Mouse (Mus musculus): Measurements from ENCODE around the gene Arhgef17.
A peak's percentile ranks its signal among the peaks of the same experiment; 100 is the strongest.
"Not testable (repeated sequence)": the region's sequence is repeated elsewhere in the genome, so short reads cannot be mapped to it uniquely, and the experiment has no call there.

Gene Arhgef17

GRCm38 (mm10) chr7:100871892-100872291 lies 60.0 kb downstream of the Arhgef17 start:
- peak; percentile 34 to 35 for DNase-seq

GRCm38 (mm10) chr7:100871355-100871754 lies 60.6 kb downstream of the Arhgef17 start:
- no peak for DNase-seq

- no peak for DNase-seq
These were observed 61.9 kb downstream of the Arhgef17 start for GRCm38 (mm10) chr7:100869877-100870629.

DNA sequence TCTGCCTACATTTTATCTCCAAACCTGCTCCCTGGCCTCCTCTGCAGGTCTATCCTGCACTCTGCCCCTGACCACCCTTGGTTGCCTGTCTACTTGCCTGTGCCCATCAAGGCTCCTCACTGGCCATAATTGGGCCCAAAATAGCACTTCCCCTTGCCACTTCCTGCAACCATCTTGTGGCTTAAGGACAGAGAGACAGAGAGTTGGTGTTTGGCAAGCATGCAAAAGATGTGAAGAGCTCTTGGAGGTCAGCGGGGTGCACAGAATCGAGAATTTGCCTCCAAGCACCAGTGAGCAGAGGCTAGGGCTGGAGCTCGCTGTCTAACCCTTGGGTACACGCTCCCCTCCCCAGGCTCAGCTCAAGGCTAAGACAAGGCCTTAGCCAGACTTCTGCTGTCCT lies 63.4 kb downstream of the Arhgef17 start:
- no peak for DNase-seq

GRCm38 (mm10) chr7:100867561-100867960 lies 64.3 kb downstream of the Arhgef17 start:
- DNase-seq, result no peak

DNA sequence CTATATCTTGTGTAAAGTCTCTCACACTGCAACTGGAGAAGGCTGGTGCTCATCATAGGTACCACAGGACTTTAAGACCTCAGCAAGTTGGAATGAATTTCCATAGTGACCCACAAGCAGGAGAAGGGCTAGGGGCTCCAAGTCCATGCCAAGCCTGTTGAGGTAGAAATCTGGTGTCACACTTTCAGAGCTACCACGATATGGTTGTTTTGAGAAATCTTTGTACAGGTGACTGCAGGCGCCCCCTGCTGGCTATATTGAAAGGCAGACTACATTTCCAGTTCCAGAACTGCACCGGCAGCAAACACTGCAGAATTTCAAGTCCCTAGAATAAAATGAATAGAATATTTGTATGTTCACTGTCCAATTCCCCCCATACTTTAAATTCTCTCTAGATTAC lies 65.2 kb downstream of the Arhgef17 start:
- DNase-seq, result peak; percentile 49 to 76

- peak; percentile 83 to 91 for DNase-seq
These were observed 68.9 kb downstream of the Arhgef17 start, which contains the start of gene Relt for GRCm38 (mm10) chr7:100862828-100863638. TSS of gene Relt (minus strand) at chr7:100863446.

DNA sequence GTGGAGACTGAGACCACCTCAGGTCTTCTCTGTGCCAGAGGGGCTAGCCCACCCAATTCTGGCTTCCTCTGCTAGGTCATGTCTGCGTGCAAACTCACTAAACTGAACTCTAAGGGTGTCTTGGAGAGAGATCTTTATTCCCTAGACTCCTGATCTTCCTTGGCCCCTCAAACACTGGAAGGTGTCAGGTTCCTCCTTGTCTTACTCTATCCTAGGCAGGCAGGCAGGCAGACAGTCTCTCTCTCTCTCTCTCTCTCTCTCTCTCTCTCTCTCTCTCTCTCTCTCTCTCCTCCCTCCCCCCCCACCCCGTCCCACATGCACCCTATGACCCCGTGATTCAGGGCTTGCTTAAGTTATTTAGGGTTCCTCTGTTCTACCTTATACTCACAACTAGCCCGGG lies 69.6 kb downstream of the Arhgef17 start:
- DNase-seq, result no peak

DNA sequence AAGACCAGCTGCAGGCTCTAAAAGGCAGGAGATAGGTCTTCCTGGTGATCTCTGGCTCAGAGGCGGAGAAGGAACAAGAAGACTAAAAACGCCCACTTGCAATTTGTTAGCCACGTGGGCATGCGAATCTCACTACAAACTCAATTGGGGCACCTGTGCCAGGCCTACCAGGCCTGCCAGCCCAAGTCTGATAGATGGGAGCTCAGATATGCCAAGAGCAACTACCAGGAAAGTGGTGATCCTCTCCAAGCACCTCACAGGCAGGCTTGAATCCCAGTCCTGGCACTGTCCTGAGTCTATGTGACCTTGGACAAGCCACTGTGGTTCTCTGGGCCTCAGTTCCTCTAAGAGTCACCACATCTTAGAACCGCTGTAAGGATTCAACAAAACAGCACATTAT lies 70.7 kb downstream of the Arhgef17 start:
- no peak for DNase-seq

GRCm38 (mm10) chr7:100860450-100860849 lies 71.5 kb downstream of the Arhgef17 start:
- DNase-seq, result no peak

- no peak for DNase-seq
These were observed 75.9 kb downstream of the Arhgef17 start for GRCm38 (mm10) chr7:100855795-100856573.

- DNase-seq, result no peak
These were observed 76.6 kb downstream of the Arhgef17 start for GRCm38 (mm10) chr7:100855300-100855699.

DNA sequence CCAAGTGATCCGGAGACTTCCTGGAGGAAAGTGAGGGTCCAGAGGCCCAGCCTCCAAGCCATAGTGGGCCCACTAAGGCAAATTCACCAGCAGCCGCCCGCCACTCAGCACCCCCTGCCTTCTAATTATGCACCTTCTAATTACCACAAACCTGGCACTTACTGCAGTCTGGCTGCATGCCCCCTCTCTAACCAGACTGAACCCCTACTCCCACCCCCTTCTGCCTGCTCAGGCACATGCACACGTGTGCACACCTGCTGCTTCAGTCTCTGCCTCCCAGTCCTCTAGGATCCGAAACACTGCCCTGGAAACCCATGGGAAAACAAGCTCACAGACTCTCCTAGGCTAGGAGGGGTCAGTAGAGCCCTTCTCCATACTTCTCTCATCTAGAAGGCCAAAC lies 77.0 kb downstream of the Arhgef17 start:
- no peak for DNase-seq

DNA sequence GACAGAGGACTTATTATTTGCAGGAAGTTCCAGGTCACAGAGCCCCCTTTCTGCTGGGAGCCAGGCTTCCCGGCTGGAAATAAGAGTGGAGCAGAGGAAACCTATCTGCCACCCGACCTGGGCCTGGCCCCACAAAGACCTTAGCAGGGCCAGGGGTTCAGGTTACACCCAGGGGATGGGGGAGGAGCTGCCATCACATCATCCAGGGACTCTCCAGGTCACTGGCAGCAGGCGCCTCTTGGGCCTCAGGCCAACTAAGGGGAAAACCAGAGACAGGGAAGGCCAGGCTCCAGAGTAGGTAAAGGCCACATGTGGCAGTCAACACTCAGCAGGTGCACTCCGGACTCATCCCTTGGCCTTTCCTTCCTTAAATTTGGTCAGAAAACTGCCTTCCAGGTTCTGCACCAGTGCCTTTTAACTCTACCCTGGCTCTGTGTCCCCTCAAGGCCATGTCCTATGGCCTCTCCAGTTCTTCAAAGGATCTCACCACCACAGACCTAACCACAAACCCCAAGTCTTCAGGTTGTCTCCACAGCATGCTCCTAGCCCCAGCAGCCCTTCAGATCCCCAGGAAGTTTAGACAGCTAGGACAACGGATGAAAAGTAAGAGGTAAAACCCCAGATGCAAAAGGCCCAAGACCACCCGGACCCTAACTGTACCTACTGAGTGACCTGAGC lies 77.6 kb downstream of the Arhgef17 start:
- DNase-seq, result no peak

- DNase-seq, result no peak
These were observed 78.5 kb downstream of the Arhgef17 start for GRCm38 (mm10) chr7:100853396-100853795.

DNA sequence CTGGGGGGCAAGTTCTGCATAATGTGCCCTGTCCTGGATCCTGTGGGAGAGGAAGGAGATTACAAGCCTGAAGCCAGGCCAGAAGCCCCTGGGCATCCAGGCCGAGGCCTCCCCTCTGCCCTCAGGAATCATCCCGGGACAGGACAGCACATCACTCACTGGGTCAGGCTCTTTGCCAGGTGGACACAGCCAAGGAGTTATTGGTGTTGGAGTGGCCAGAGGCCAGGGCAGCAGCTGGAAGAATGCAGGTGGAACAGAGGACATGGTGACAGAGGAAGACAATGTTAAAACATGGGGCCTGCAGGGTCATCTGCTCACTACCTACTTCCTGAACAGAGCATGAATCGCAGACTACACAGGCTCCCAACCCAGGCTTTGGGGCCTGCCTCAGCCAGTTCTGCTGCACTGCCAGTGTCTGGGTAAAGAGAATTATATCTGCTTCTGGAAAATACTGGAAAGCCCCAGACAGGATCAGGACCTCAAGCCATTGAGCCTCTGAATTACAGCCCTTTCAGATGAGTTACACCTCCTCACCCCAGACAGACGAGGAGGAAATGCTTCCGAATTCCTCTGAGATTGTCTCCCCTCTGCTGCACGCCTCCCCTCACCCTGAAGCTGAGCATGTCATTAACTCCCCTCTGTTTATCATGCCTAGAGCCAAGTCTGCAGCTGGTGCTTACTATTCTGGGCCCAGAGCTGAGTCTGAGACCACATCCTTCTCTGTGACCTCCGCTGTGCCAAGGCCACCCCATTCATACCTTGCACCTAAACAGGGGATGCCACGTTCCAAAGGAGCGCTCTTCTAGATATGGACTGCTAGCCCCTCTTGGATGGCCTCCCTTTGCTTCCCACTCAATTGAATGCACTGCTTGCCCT lies 80.2 kb downstream of the Arhgef17 start:
- no peak for DNase-seq

DNA sequence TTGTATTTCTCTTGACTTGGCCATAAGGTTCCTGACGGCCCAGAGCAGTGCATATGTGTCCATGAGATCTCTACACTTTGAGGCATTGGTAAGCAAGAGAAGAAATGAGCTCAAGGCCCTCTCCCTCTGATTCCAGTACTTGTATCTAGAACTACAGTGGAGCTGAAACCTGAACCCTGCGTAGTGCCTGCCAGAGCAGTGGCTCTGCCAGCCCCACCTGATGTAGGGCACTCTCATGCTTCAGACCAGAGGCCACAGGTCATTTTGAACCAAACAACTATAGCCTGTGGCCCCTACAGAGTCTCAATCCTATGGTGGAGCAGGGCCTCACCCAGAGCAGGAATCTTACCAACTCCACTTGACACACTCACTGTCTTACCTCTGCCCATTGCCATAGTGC lies 82.4 kb downstream of the Arhgef17 start:
- no peak for DNase-seq

DNA sequence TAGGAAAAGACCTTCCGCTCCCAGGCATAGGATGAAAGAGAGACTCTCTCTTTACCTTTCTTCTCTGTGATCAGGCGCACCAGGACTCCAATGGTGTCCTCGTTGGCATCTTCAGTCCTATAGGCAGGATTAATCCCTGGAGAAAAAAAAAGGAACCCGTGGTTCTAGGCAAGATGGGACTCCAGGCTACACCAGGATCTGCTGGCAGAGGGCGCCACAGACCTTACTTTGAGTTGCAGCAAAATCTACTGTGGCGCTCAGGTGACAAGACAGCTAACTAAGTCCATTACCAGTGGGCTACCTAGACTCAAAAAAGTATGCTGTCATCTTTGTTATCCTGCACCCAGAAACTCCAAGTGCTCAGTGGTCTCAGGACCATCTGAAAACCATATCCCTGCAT lies 83.2 kb downstream of the Arhgef17 start:
- peak; percentile 48 to 81 for DNase-seq

DNA sequence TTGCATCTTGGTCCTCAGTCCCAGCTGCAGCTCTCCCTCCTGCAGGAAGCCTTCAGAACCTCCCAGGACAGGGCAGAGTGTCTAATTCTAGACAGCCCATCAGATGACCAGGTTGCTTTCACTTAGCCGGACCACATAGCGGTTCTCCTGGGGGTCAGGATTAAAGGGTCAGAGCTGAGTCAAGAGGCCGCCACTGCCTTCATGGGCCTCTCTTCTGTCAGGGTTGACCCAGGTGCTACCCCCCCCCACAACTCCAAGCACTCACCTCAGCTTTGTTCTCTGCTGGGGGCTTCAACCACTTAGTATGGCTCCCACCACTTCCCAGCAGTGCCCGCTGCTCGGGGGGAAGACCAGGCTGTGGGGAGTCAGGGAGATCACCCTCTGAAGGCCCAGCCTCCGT lies 84.8 kb downstream of the Arhgef17 start:
- DNase-seq, result no peak

GRCm38 (mm10) chr7:100846033-100846432 lies 85.9 kb downstream of the Arhgef17 start:
- not testable (repeated sequence) for DNase-seq

DNA sequence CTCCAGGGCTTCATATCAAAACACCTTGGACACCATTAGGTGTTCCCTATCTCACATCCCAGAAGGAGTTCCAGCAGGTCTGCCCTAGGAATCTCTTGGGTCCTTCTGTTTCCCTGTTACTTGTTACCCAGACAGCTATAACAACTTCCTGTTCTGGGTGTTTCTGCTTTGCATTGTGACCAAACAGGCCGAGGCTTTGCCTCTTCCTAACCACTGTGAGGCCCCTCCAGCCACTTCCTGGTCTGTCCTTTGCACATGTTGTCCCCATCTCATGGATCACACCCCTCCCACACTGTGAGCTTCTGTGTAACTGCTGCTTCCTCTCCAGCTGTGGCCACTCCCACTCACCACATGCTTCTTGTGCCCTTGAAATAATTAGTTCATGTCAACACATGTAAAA lies 86.5 kb downstream of the Arhgef17 start:
- DNase-seq, result peak in 1 of 2 experiments; percentile 22

GRCm38 (mm10) chr7:100845026-100845400 lies 86.9 kb downstream of the Arhgef17 start:
- no peak for DNase-seq

Measured in kidney, adult 8-10 months (tissue).